Mouse (Mus musculus) erythroblast, embryonic 14.5 days (primary cell): ENCODE measurements at regions not wholly inside any gene's neighbourhood (a gene's known extent, or its start where the extent isn't known, plus 50 kb on each side); places are given as distances from the start of the nearest gene placed in this dataset.

Experiments used
- GATA1 ChIP-seq: IDR thresholded peaks from 2 replicates; pipeline ENCODE4 v1.6.1; 2012; ENCODE audit warnings: low read length, inconsistent platforms, mixed read lengths
- TAL1 ChIP-seq: IDR thresholded peaks from 3 replicates; pipeline ENCODE4 v1.6.1; 2012; ENCODE audit warnings: low read length, inconsistent platforms, mixed read lengths

DNA sequence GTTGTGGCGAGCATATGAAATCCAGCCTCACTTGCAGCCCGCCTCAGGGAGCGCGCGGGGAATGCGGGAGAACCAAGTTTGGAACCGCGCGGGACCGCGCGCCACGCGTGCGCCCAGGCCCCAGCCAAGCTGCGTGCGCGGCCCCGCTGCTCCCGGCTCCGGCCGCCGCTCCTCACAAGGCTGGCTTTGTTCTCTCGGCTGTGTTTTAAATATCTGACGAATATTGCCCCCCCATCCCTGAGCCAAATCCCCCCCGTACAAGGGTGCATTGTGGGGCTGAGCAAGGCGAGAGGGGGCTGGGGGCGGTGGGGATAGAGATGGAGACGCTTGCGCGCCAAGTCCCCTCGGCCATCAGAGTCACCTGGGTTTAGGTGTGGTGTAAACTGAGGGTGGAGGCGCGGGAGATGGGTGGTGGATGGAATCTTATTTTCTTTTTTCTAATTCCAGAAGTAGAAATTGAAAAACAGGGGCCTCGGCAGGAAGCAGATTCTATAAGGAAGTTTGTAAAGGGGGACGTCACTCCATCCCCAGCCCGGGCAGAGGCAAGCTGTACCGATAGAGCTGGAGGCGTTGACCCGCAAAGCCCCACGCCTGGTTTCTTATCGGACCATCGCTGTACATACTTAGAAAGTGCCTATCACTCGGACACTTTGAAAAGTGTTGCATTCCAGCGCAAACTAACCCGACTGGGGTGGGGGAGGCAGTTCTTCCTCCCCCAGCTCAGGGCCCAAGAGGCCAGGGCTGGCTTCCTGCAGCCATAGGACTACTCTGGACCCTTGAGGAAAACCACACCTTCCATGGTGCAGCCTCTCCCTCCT lies 147.1 kb downstream of the Zfp36l1 start:
- TF ChIP-seq TAL1 (no peak), GATA1 (no peak)
